Mouse (Mus musculus): ENCODE measurements around the gene Gipr.

GRCm38 (mm10) chr7:19178035-19178434 is 12.1 kb upstream of the Gipr start:
- TF ChIP-seq CTCF (IDR thresholded peaks at IDR 0.05; ENCODE audit: low read depth) (no peak), EP300 (IDR thresholded peaks at IDR 0.05; ENCODE audit: low read depth) (no peak)

Measured in liver, embryonic 14.5 days (tissue).